Mouse (Mus musculus): ENCODE data around the gene Prr15l.

DNA sequence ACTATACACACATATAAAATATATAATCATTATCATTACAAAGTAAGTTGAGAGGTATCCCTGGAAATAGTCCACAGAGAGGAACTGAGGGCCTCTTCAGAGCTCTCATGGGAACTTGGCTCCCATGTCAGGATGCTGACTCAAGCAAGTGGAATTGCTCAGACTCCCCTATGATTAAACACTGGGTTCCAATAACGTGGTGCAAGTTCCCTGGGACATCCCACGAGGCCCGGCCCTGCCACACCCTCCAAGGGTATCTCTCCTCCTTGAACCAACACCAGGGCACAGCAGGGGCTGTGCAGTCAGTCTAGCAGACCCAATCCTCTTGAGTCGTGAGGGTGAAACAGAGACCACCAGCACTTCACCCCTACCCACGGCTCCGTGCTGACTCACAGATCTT lies 8.9 kb upstream of the Prr15l start:
- TF ChIP-seq CTCF (IDR thresholded peaks at IDR 0.05; ENCODE audit: borderline replicate concordance, insufficient read depth, low read length) (no peak), POLR2A (IDR thresholded peaks at IDR 0.05; ENCODE audit: low read depth, low read length) (no peak)

Measured in embryonic fibroblast, embryonic 13.5 days (primary cell).